Mouse (Mus musculus) cerebellum, adult 9-11 months (tissue): ENCODE results near the gene Akap2.

Experiments
- DNase-seq: peaks from one replicate; pipeline ENCODE4 v3.0.0; 2022

Akap2 gene

DNA sequence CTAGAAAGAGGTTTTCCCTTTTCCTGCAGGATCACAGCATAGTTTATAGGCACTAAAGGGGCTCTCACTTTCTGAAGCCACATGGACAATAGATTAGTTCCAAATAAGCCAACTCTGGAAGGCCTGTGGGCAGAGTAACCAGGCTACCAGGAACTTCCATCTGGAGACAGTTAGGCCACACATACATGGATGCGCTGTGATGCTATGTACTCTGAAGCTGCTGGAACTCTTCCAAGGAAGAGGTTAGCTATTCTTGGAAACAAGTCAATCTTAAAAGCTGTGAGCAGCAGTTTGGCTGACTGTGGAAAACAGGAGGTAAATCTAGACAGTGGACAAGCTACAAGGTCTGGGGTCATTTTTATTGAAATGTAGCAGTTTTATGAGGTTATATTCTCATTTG lies 46.9 kb downstream of the Akap2 start:
- DNase-seq: no peak

DNA sequence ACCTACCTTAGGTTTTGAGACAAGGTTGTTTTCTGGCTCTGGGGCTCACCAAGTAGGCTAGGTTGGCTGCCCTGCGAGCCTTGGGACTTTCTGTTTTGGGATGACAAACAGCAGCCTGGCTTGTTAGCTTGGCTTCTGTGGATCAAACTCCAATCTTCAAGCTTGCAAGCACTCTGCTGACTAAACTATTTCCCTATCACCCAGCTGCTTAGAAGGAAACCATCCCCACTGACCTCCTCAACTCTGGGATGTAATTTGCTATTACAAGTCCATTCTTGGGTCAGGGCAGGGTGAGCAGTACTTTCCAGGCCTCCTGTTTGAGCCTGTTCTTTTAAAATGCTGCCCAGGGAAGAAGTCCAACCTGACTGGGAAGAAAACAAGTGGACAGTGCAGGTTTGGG lies 47.5 kb downstream of the Akap2 start:
- no peak for DNase-seq

DNA sequence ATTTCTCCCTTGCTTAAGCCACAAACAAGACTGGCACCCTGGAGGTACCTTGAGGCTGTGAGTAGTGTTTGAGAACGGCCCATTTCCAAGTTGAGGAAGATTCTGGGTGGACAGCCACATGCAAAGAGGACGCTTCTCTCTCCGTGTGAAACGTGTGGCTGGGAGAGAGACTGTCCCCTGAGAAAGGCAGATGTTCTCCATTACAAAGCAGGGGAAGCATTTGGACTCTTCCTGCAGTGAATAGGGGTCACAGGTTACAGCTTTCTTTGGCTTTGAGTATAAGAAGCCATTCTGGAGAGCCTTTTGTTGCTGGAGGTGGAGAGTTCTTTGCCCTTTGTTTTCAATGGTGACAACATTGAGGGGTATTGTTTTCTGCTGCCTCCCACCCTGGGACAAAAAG lies 48.3 kb downstream of the Akap2 start:
- no peak for DNase-seq

DNA sequence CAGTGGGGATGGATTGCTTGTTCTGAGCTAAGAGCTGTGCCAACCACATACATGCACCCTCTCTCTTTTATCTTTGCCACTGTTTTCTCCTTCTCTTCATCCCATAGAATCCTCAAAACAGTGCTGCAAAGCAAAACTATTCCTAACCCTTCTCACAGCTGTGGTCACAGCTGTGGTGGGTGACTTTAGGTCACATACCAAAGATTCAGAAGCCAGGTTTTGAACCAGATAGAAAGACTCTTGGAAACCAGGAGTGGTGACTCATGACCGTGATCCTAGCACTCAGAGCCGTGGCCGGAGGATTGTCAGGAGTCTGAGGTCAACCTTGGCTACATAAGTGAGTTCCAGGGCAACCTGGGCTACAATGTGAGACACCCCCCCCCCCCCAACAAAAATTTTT lies 51.5 kb downstream of the Akap2 start:
- no peak for DNase-seq

DNA sequence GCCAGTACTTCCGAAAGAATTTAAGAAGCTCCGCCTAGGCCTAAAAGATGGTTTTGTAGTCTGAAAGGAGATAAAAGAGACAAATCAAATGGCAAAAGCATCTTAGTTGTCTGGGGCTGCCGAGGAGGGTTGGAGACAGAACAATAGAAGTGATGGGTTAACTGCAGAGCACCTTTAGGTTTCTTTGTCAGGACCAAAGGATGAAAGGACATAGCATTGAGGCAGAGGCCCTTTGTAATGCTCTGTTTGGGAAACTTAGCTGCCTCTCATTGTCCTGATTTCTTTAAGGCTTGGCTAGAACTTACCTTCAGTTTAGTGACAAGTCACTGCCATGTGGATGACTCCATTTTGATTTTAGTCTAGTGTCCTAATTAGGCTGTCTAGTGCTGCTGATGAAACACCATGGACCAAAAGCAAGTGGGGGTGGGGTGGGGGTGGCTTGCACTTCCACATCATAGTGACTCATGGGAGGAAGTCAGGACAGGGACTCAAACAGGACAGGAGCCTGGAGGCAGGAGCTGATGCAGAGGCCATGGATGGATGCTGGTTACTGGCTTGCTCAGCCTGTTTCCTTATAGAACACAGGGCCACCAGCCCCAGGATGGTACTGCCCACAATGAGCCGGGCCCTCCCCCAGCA lies 52.8 kb downstream of the Akap2 start:
- no peak for DNase-seq

DNA sequence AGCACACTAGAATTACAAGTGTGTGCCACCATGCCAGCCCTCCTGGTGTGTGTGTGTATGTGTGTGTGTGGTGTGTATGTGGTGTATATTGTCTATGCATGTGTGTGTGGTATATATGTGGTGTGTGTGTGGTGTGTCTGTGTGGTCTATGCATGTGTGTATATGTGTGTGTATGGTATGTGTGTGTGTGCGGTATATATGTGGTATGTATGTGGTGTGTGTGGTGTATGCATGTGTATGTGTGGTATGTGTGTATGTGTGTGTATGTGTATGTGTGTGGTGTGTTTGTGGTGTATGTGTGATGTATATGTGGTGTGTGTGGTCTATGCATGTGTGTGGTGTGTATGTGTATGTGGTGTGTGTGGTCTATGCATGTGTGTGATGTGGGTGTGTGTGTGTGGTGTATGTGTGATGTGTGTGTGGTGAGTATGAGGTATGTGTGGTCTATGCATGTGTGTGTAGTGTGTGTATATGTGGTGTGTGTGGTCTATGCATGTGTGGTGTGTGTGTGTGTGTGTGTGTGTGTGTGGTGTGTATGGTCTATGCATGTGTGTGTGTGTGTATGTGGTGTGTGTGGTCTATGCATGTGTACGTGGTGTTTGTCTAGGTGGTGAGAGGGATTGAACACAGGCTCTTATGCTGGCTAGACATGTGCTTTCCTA lies 54.2 kb downstream of the Akap2 start:
- no peak for DNase-seq

DNA sequence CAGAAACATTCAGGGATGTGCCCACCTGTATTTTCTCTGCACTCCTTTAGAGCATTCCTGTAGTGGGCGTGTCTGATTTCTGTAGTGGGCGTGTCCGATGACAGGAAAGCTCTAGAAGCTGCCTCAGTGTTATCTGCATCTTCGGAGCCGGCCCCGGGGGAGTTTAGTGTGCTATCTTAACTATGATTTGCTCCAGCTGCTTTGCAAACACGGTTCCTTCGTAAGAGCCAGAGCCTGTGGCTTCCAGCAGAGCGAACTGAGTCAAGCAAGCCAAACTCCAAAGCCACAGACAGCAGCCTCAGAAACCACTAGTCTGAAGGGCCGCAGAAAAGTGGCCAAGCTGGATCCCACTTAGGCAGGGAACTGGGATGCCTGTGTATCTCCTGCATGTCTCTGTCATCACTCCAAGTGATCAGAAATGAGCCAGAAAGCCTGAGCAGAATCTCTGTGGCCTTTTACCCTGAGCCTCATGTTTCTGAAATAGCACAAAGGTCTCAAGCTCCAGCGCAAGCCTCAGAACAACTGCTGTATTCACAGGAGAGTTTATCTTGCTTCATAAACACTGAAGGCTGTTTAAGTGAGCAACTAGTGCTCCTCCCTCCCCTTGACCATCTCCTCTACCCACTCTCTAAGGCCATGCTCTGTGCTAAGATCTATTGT lies 55.5 kb downstream of the Akap2 start:
- DNase-seq: no peak

DNA sequence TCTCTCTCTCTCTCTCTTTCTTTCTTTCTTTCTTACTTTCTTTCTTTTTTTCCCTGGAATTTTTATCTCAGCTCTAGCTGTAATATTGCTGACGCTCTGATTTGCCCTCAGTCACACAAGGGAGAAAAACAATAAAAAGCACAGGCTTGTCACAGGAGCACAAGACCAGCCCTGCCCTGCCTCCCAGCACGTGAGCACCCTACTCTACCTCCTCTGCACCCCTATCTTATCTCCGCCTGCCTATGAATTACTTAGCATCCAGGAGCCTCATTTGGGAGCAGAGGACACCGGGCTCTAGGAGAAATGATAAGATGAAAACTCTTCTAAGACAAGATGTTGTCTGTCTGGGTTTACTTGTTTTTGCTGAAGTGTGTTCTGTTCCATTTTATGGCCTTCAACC lies 57.1 kb downstream of the Akap2 start:
- DNase-seq: no peak

DNA sequence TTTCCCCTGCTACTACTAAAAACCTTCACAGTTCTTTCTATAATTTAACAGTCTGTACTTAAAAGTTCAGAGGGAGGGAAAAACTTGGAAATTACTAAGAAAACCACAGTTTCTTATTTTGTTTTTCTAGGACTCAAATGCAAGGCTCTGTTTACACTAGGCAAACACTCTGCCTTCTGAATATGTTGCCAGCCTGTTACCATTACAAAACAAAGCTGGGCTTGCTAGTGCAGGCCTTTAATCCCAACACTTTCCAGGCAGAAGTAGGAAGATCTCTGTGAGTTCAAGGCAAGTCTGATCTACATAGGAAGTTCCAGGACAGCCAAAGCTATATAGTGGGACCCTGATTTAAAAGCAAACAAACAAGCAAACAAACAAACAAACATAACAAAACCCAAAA lies 58.1 kb downstream of the Akap2 start:
- no peak for DNase-seq

DNA sequence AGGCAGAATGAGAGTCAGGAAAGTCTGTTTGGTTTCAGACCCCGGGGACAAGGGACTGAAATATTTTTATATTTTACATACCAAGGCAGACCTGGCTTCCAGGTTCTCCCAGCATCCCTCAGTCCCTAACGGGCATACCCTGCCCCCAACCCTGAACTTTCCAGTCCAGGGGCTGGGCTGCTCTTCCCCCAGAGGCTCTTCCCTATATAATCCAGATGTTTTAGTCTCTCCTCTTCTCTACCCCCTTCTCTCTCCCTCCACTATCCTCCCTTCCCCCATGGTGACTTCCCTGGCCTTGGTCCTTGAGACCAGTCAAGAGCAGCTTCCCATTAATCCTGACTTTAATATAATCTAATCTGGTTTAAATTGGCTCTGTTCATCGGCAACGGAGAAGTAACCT lies 62.9 kb downstream of the Akap2 start:
- DNase-seq: no peak

DNA sequence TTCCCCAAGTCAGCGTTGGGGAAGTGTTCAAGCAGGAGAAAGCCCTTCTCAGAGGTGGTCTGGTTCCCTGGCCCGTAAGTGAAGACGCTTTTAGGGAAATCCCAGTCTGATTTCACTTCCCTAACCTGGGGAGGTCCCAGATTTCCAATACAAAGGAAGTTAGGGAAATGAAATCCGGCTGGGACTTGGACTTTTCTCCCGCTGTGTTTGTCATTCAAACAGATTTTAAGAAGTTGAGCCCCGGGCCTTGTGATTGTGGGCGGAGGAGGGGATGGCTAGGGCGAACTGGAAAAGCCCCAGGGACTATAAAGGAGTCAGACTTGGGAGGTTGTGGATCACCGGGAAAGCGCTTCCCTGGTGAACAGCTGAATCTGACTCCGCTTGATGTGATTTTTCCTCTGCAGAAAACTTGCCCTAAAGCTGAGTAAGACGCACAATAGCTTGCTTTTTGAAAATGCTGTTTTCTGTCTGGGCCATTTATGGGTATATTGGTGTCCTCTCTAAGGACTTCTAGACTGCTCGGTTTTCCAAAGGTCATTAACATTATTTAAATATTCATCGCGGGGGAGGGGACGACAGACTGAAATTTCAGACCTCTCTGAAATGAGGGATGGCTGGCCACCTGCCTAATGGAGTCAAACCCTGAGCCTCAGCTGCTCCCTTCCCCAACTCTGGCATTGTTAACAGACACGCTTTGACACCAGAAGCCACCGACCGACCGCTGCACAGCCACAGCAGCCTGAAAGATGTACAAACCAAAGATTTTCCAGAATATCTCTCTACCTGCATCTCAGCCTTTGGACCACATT lies 63.6 kb downstream of the Akap2 start:
- no peak for DNase-seq

DNA sequence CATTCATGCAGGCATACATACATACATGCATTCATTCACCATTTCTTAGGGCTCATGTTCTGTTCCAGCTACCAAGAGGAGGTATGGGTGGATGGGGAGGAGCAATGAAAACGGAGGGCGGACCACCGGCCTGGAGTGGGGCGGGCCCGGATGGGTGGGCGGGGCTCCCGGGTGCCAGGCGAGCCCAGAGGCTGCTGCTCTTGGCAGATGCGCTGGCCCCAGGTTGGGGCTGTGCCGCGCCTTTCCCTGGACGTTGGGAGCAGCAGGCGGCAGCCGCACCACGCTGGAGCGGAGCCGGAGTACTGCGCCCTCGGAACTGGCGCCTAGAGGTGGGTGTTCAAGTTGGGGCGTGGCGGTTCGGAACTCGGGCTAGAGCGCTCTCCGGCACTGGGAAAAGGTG lies 64.5 kb downstream of the Akap2 start:
- DNase-seq: no peak

DNA sequence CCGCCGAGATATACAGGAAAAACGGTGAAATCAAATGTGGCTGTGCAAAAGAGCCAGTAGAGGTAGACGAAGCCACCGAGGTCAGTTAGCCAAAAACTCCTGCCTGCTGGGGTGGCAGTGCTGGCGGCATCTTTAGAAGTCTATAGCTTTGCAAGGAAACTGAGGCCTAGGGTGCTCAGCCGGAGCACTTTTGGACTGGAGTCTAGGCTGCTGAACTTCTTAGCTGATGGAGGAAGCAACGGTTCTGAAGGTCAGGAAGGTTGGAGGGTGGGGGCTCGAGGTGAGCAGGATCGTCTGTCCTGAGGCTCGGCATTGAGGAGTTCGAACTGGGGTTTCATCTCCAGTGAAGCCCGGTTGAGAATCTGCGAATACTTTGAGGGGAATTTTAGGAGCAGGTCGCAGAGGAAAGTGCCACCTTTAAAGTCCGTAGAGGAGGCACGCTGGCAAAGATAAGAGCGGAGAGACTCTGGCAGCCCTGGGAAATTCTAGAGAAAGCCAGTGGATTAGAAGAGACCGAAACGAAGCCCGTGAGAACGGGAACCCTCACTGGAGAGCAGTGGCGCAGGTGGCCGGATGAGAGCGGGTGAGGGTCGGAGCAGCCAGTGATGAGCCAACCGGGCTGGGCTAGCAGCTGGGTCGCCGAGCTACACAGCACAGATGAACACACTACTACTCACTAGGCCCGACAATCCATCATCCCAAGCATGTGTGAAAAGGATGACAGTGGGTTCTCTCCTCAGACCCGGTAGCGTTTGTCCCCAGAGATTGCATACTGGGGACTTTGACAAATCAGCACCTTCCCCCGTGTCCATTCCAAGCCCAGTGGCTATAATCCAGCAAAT lies 65.3 kb downstream of the Akap2 start:
- DNase-seq: no peak

DNA sequence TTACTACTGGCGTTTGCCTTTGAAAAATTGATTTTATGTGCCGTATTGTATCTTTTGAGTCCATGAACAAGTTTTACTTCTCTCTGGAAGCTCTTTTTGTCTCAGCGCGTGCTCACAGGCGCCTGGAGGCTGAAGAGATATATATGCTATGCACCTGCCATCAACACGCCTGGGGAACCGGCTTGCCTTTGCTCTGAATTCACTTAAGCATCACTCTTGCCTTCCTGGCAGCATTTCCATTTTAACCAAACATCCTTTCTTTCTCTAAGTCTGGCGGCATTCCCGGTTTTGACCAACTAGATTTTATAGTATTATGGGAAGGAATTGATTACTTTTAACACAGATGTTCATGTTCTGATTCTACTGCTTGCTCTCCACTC lies 65.9 kb downstream of the Akap2 start:
- no peak for DNase-seq

DNA sequence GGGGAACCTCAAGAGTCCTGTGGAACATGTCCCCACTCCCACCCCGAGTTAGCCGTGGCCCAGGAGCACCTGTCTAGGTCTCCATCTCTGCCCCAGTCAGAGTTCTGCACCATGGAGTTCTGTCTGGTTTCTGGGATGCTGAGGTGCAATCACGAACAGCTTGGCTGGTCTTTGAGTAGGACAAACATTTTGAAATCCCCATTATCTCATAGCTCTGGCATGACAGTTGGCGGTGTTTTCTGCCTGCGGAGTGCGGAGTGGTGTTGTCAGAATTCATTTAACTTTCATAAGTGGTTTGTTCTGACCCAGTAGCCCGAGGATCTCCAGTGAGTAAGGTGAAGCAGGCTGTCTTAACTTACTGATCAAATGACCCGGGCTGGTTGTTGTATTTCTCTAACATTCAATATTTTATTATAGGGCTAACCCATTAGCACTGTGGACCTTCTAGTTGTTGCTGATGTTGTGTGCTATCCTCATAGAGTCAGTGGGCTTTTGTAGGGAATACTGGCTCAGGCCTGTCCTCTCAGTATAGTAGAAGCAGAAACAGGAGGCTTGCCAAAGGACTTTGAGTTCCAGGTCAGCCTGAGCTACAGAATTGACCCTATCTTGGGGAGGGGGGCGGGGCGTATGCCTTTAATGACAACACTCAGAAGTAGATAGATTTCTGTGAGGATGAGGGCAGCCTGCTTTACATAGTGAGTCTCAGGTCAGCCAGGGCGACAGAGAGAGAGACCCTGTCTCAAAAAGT lies 66.6 kb downstream of the Akap2 start:
- DNase-seq: no peak

DNA sequence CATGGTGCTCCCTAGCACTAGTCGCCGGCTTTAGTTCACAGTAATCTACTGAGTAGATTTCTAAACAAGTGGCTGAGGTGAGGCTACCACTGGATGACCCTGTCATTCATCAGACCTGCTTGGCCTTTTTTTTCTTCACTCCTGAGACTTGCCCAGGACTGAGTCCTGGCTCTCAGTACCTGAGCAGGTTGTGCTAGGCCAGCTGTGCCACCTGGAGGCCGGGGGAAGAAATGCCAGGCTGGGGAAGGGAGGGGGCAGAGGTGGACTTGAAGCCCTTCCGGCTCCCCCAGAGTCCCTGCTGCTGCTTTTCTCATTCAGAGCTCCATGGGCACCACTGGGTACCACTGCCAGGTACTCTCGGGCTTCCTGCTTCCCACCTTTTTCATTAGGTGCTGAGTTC lies 71.3 kb downstream of the Akap2 start:
- no peak for DNase-seq

DNA sequence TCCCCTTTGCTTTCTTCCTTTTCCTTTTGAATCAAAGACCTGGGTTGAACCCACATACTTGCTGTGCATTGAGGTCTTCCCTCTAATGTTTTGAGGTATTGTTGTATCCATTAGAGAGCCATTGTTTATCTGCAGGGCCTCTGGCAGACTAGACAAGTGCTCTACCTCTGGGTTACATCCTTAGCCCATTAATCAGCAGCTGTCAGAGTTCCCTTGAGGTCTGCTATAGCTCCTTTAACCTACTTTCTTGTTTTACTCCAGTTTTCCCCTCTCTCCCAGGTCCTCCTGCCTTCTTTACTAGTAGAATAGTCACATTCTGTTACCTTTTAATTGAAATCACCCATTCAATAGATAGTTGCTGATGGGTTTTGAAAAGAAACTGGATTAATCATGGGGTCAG lies 71.7 kb downstream of the Akap2 start:
- no peak for DNase-seq

DNA sequence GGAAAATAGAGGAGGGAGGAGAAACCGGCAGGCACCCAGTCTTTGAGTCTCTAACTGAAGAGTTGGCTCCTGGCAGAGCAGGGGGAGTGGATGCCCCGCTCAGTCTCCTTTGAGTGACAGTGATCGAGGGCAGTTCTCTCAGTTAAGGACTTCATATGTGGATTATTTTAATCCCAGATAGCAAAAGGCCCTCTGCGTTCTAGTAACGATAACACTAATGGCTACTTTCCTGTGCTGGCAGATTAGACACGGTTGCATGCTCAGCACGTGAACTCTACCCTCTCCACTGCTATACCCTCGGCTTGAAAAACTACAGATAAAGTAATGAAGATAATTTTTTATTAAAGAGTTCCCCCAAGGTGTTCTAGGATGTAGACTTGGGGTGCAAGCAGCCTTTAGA lies 76.5 kb downstream of the Akap2 start:
- DNase-seq: no peak

DNA sequence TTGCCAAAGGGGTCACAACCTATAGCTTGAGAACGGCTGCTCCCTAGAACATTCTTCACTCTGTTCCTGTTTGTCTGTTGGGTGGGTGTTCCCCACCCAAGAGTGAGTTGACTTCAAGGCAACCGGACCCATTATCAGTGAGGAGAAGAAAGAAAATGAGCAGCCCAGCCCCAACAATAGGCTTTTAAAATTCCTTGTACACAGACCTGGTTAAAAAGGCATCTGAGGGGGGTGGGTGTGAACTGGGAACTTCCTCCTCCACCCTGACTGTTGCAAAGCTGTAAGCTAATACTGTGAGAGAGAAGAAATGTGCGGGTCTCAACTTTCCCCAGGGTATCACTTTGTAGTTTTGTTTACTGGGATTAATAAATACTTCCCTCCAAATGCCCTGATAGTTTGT lies 77.1 kb downstream of the Akap2 start:
- DNase-seq: no peak

DNA sequence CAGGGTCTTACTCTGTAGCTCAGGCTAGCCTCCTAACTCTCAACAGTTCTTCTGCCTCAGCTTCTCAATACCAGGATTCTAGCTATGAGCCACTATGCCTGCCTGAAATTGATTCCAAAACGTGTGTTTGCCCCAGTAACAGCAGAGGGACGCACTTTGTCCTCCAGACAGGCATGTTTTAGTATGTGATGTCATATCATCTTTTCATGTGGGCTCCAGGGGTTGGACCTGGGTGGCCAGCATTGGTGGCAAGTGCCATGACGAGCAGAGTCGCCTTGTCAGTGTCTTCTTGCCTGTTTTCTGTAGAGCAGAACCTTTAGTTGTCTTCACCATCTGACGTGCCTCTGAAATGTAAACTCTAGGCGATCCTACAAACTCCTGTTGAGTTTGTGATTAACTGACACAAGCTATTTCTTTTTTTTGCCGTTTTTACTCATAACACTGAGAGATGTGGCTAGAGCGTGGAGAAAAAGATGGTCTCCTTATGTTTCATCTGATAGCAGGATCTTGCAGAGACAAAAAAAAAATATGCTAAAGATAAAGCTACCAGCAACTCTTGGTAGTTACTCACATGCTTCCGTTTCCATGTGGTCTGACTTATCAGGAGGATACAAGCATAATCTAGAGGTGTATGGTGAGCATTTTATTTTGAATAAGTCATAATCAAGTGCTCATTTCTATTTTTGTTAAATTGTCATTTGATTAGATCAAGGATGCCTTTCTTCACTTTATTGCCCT lies 80.3 kb downstream of the Akap2 start:
- no peak for DNase-seq

DNA sequence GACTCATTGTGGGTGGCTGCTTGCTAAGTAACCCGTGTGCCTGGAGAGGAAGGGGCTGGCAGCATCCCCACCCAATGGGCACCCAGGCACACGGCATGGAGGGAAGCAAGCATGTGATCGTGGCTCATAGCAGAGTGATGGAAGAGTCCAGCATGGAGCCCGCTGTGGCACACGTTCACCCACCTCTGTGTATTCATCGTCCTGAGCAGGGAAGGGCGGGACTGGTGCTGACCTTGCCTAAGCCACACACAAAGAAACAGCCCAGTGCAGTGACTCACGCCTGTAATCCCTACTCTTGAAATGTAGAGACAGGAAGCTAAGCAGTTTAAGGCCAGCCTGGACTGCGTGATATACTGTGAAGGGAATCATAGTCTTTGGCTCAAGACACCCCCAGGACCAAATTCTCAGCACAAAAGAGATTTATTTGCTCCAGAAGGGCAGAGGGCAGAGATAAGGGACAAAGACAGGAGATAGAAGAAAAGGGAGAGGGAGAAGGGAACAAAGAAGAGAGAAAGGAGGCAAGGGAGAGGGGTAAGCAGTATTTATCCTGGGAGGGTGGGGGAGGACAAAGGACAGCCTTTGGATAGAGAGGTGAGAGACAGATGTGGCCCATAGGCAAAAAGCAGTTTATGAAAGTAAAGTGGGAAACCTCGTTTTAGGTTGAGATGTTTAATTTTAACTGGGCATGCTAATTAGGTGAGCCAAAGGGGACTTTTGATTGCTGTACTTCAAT lies 81.0 kb downstream of the Akap2 start:
- DNase-seq: no peak
